ENCODE assay signal across 28 mouse cellular contexts in the genomic region with DNA sequence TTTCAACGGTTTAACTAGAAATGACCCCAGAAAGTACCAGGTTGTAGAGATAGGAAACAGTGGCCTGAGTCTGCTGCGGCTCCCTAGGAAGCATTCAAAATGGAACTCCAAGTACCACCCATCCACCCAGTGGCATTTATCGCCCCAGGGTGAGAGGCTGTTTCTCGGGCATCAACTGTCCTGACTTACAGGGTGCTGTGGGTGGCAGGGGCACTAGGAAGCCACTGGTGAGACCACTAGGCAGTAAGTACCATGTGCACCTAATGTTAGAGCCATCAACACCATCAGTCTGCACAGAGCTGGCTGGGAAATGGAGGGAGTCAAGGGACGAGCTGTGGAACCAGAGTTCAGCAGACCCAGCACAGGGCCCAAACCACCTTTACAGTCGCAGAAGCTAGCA.
"Had no signal": no experiment of that assay in that cellular context is flagged by ENCODE, and none has a peak within 500 bp of the region (broad histone marks: within the 10 kb centered on the region; RNA-seq: fewer than 3 reads in every experiment).

No protein-coding gene starts in this region.

- DNase-seq: left cerebral cortex, postnatal 4 days; liver; liver, embryonic 13.5 days; liver, postnatal 0 days; lung, adult 18-20 months; lung, adult 2 months; lung, embryonic 14.5 days; lung, postnatal 10 days; lung, postnatal 14 days; lung, postnatal 36 days; lung, postnatal 4 days; midbrain, embryonic 14.5 days had no signal

- H3K4me3 ChIP-seq: left cerebral cortex, adult 2 months; limb, embryonic 10.5 days; limb, embryonic 12.5 days; limb, embryonic 13.5 days; limb, embryonic 15.5 days; liver, embryonic 12.5 days; liver, embryonic 13.5 days; liver, embryonic 15.5 days; lung, embryonic 15.5 days; midbrain, embryonic 10.5 days; midbrain, embryonic 12.5 days; midbrain, embryonic 13.5 days; midbrain, embryonic 15.5 days; myocyte; neural tube, embryonic 12.5 days had no signal

- H3K9me3 ChIP-seq: limb, embryonic 10.5 days; limb, embryonic 12.5 days; limb, embryonic 13.5 days; limb, embryonic 15.5 days; liver, embryonic 12.5 days; liver, embryonic 13.5 days; liver, embryonic 15.5 days; lung, embryonic 15.5 days; midbrain, embryonic 12.5 days; midbrain, embryonic 13.5 days; midbrain, embryonic 15.5 days; neural tube, embryonic 12.5 days had no signal

- ATAC-seq: liver, embryonic 12.5 days; liver, postnatal 0 days; lung, postnatal 0 days; midbrain, embryonic 13.5 days; midbrain, embryonic 15.5 days; midbrain, embryonic 16.5 days had no signal

- H3K4me1 ChIP-seq: lung, embryonic 15.5 days; midbrain, embryonic 10.5 days; midbrain, embryonic 12.5 days; midbrain, embryonic 13.5 days; midbrain, embryonic 15.5 days; neural tube, embryonic 12.5 days had no signal

- H3K36me3 ChIP-seq: limb, embryonic 15.5 days; lung, embryonic 15.5 days; midbrain, embryonic 15.5 days had no signal

- H3K27me3 ChIP-seq: limb, embryonic 12.5 days; limb, embryonic 13.5 days; limb, embryonic 15.5 days; liver, embryonic 12.5 days; liver, embryonic 13.5 days; liver, embryonic 15.5 days; lung, embryonic 15.5 days; midbrain, embryonic 12.5 days; midbrain, embryonic 13.5 days; midbrain, embryonic 15.5 days; neural tube, embryonic 12.5 days had no signal
